Mouse (Mus musculus): ENCODE data around the gene Slc35d2. TPM values are rescaled to one million over a fixed set of nuclear protein-coding genes. Genes with fewer than 3 reads are reported as not detected.
A peak's percentile ranks its signal among the peaks of the same experiment; 100 is the strongest.

The Slc35d2 gene
- polyA plus RNA-seq, 1 experiment = 0.79 TPM

- no peak for TF ChIP-seq POLR2A (IDR thresholded peaks at IDR 0.05; ENCODE audit: control insufficient read depth, low read depth, low read length)
- no peak for TF ChIP-seq CTCF (IDR thresholded peaks at IDR 0.05; ENCODE audit: control insufficient read depth, insufficient read depth, insufficient replicate concordance, low read depth, low read length)
- Histone ChIP-seq H3K4me3 (ENCODE audit: control insufficient read depth, low read depth, low read length) (no peak overlapping the region), H3K27me3 (ENCODE audit: control insufficient read depth, insufficient read depth, low read length) (no peaks in the 10 kb centered on the region), H3K36me3 (ENCODE audit: control insufficient read depth, insufficient read depth, low read length) (no peaks in the 10 kb centered on the region), H3K4me1 (ENCODE audit: control insufficient read depth, insufficient read depth, low read length) (peaks cover 4% of the 10 kb centered on the region), H3K27ac (ENCODE audit: control insufficient read depth, insufficient read depth, low read depth, low read length) (no peak overlapping the region)
These were observed 27.8 kb upstream of the Slc35d2 start for GRCm38 (mm10) chr13:64156966-64157365.

DNA sequence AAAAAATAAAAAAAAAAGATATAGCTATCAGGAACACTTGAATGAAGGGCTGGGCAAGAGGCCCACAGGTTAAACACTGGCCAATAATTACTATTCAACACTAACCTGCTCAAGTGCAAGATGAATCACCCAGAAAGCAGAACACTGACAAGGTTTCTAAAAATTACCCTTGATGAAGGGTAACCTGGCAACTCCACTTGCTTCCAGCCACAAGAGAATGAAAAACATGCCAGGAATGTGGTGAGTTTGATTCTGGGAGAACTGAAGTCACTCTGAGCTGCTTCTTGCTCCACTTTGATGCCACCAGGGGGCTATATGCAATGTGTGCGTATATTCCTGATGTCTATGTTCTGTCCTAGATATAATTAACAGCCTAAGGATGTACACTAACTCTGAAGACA is 26.0 kb upstream of the Slc35d2 start:
- no peaks in the 10 kb centered on the region for H3K36me3 ChIP-seq (ENCODE audit: control insufficient read depth, insufficient read depth, low read length)
- no peak overlapping the region for H3K27ac ChIP-seq (ENCODE audit: control insufficient read depth, insufficient read depth, low read depth, low read length)
- H3K4me1 ChIP-seq (ENCODE audit: control insufficient read depth, insufficient read depth, low read length) = peaks cover 4% of the 10 kb centered on the region
- H3K27me3 ChIP-seq (ENCODE audit: control insufficient read depth, insufficient read depth, low read length) = no peaks in the 10 kb centered on the region
- no peak overlapping the region for H3K4me3 ChIP-seq (ENCODE audit: control insufficient read depth, low read depth, low read length)
- TF ChIP-seq CTCF (IDR thresholded peaks at IDR 0.05; ENCODE audit: control insufficient read depth, insufficient read depth, insufficient replicate concordance, low read depth, low read length) = no peak
- TF ChIP-seq POLR2A (IDR thresholded peaks at IDR 0.05; ENCODE audit: control insufficient read depth, low read depth, low read length) = no peak

DNA sequence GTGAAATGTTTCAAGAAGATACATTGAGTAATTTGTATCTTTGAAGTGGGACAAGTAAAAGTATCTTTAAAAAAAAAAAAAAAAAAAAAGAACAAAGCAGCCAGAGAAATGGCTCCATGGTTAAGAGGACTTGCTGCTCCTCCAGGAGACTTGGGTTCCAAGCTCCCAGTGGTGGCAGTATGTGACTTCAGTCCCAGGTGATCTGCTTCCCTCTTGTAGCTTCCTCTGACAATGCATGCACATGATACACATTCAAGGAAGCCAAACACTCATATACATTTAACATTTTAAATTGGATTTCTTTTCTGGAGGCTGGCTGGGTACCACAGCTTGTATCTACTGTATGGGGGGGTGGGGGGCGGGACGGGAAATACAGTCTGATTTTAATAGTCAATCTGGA is 25.5 kb upstream of the Slc35d2 start:
- Histone ChIP-seq H3K27ac (ENCODE audit: control insufficient read depth, insufficient read depth, low read depth, low read length) (no peak overlapping the region), H3K36me3 (ENCODE audit: control insufficient read depth, insufficient read depth, low read length) (no peaks in the 10 kb centered on the region), H3K4me1 (ENCODE audit: control insufficient read depth, insufficient read depth, low read length) (peaks cover 4% of the 10 kb centered on the region), H3K4me3 (ENCODE audit: control insufficient read depth, low read depth, low read length) (no peak overlapping the region), H3K27me3 (ENCODE audit: control insufficient read depth, insufficient read depth, low read length) (no peaks in the 10 kb centered on the region)
- TF ChIP-seq POLR2A (IDR thresholded peaks at IDR 0.05; ENCODE audit: control insufficient read depth, low read depth, low read length) = no peak
- no peak for TF ChIP-seq CTCF (IDR thresholded peaks at IDR 0.05; ENCODE audit: control insufficient read depth, insufficient read depth, insufficient replicate concordance, low read depth, low read length)

DNA sequence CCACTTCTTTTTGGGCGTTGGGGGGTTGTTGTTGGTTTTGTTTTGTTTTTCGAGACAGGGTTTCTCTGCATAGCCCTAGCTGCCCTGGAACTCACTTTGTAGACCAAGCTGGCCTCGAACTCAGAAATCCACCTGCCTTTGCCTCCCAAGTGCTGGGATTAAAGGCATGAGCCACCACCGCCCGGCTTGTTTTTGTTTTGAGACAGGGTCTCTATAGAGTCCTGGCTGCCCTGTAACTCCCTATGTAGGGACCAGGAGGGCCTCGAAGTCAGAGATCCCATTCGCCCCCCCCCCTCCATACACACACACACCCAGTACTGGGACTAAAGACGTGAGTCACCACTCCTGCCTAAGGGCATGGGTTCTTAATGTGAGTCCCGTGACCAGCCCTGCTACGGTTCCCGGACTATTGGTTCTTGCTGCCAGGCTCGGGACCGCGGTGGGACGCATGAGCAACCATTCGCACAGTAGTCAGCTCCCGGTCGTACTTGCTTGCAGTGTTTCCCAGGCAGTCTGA is 24.6 kb upstream of the Slc35d2 start:
- TF ChIP-seq POLR2A (IDR thresholded peaks at IDR 0.05; ENCODE audit: control insufficient read depth, low read depth, low read length) (no peak; the same call in 1 of the 2 replicates), CTCF (IDR thresholded peaks at IDR 0.05; ENCODE audit: control insufficient read depth, insufficient read depth, insufficient replicate concordance, low read depth, low read length) (no peak)
- H3K4me3 ChIP-seq (ENCODE audit: control insufficient read depth, low read depth, low read length) = peak overlapping the region; percentile 99
- H3K27me3 ChIP-seq (ENCODE audit: control insufficient read depth, insufficient read depth, low read length) = no peaks in the 10 kb centered on the region
- H3K27ac ChIP-seq (ENCODE audit: control insufficient read depth, insufficient read depth, low read depth, low read length) = peak overlapping the region; percentile 80
- peaks cover 4% of the 10 kb centered on the region for H3K4me1 ChIP-seq (ENCODE audit: control insufficient read depth, insufficient read depth, low read length)
- no peaks in the 10 kb centered on the region for H3K36me3 ChIP-seq (ENCODE audit: control insufficient read depth, insufficient read depth, low read length)

- Histone ChIP-seq H3K27ac (ENCODE audit: control insufficient read depth, insufficient read depth, low read depth, low read length) (peak within 1 kb of the TSS; percentile 96), H3K4me3 (ENCODE audit: control insufficient read depth, low read depth, low read length) (peak within 1 kb of the TSS; percentile 99), H3K36me3 (ENCODE audit: control insufficient read depth, insufficient read depth, low read length) (no peaks in the 10 kb centered on the region), H3K4me1 (ENCODE audit: control insufficient read depth, insufficient read depth, low read length) (peaks cover 4% of the 10 kb centered on the region), H3K27me3 (ENCODE audit: control insufficient read depth, insufficient read depth, low read length) (no peaks in the 10 kb centered on the region)
- TF ChIP-seq CTCF (IDR thresholded peaks at IDR 0.05; ENCODE audit: control insufficient read depth, insufficient read depth, insufficient replicate concordance, low read depth, low read length) (no peak), POLR2A (IDR thresholded peaks at IDR 0.05; ENCODE audit: control insufficient read depth, low read depth, low read length) (no peak)
These were observed 24.0 kb upstream of the Slc35d2 start, which contains the start of gene Zfp367 for GRCm38 (mm10) chr13:64153083-64153682. Zfp367 (minus strand) TSS chr13:64153202.

DNA sequence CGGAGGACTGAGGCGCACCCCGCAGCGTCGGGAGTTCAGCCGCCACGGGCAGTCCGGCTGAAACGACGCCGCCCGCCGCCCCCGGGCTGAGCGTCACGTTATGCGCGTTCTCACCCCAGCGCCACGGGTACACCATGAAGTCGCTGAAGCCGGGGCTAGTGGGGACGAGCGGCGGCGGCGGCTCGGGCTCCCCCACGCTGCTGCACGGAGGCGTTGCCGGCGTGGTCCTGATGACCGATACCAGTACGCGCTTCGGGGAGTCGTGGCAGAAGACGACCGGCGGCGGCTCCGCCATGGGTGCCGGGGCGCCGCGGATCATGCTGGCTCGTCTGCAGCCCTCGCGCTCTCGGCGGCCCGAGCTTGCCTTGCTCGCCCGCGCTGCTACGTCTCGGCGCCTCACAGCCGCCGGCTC is 23.5 kb upstream of the Slc35d2 start:
- peaks cover 4% of the 10 kb centered on the region for H3K4me1 ChIP-seq (ENCODE audit: control insufficient read depth, insufficient read depth, low read length)

GRCm38 (mm10) chr13:64152241-64152669 is 23.1 kb upstream of the Slc35d2 start:
- Histone ChIP-seq H3K4me3 (ENCODE audit: control insufficient read depth, low read depth, low read length) (peak overlapping the region; percentile 99), H3K36me3 (ENCODE audit: control insufficient read depth, insufficient read depth, low read length) (no peaks in the 10 kb centered on the region), H3K27me3 (ENCODE audit: control insufficient read depth, insufficient read depth, low read length) (no peaks in the 10 kb centered on the region), H3K27ac (ENCODE audit: control insufficient read depth, insufficient read depth, low read depth, low read length) (peak overlapping the region; percentile 96), H3K4me1 (ENCODE audit: control insufficient read depth, insufficient read depth, low read length) (peaks cover 4% of the 10 kb centered on the region)
- TF ChIP-seq POLR2A (IDR thresholded peaks at IDR 0.05; ENCODE audit: control insufficient read depth, low read depth, low read length) = no peak; the same call in 1 of the 2 replicates

More for the DNA sequence above, 23.5 kb upstream of the Slc35d2 start:
- TF ChIP-seq POLR2A (IDR thresholded peaks at IDR 0.05; ENCODE audit: control insufficient read depth, low read depth, low read length) (no peak), CTCF (IDR thresholded peaks at IDR 0.05; ENCODE audit: control insufficient read depth, insufficient read depth, insufficient replicate concordance, low read depth, low read length) (no peak)
- H3K27me3 ChIP-seq (ENCODE audit: control insufficient read depth, insufficient read depth, low read length) = no peaks in the 10 kb centered on the region
- peak overlapping the region; percentile 99 for H3K4me3 ChIP-seq (ENCODE audit: control insufficient read depth, low read depth, low read length)
- H3K27ac ChIP-seq (ENCODE audit: control insufficient read depth, insufficient read depth, low read depth, low read length) = peak overlapping the region; percentile 96
- no peaks in the 10 kb centered on the region for H3K36me3 ChIP-seq (ENCODE audit: control insufficient read depth, insufficient read depth, low read length)
